Mouse (Mus musculus) MEL-GATA-1-ER (cell line): ENCODE results near the gene Dmap1.

ENCODE experiments used
- DNase-seq: peaks from one replicate; pipeline ENCODE4 v3.0.0-alpha.2; 2012; ENCODE audit warnings: low read depth; ENCODE audit errors: extremely low read depth

Dmap1 gene

DNA sequence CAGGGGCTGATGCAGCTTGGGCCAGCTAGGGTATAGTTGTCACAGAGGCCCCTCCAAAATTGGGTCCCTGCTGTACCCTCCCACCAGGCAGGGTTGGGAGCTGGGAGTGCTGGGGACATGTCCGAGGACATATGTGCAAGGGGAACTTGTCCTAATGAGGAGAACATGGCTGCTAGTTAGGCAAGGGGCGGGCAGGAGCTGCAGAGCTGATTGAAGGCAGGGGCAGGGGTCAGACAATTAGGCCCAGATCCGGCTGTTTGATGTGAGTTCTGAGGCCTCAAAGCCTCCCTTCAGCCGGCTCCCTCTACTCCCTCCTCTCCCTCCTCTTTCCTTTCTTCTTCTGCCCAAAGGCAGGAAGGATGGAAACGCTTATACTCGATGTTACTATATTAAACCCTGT is 25.1 kb downstream of the Dmap1 start:
- no peak for DNase-seq

DNA sequence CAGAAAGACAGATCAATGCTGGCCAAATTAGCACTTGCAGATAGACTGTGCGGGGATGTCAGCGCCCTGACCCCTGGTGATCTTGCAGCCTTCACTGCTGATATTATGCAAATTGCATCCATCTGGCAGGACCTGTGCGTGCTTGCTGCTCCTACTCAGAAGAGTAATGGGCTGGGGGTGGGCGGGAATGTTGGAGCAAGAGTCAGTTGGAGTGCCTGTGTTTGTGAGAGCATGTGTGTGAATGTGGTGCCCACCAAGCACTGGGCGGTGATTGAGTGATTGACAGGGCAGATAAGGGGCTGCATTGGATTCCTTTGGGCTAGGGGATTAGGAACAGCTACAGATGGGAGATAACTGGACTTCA is 26.6 kb downstream of the Dmap1 start:
- DNase-seq: no peak

DNA sequence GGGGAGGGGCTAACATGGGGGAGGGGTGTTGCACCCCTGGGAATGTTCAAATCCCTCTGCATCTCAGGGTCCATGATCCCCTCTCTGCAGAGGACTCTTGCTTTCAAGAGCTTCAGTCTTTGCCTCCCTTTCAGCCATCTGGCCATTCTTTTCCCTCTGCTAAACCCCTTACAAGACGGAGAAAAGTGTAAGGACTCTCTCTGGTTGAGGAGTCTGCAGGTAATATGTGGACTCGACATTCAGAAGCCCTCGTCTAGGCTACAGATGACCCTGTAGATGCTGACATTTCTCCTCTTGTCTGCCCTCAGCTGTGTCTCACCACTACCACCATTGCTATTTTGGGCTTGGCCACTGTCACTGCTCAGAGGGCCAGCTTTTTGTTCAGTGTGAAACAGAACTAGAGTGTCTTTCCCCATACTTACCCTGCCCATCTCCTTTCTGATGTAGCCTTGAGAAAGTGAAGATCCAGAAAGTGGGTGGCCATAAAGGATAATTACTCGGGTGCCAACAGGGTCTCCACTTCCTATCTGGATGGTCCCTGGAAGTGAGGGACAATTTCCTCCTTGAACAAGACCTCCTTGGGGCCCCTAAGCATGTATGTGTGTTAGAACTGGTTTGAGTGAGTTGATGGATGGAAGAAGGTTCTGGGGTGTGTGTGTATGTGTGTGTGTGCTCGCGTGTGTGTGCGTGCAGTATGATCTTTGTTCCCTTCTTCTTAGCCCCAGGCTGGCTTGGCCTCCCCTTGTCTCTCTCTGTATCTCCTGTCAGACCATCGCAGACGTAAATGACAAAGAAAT is 27.2 kb downstream of the Dmap1 start:
- DNase-seq: no peak

DNA sequence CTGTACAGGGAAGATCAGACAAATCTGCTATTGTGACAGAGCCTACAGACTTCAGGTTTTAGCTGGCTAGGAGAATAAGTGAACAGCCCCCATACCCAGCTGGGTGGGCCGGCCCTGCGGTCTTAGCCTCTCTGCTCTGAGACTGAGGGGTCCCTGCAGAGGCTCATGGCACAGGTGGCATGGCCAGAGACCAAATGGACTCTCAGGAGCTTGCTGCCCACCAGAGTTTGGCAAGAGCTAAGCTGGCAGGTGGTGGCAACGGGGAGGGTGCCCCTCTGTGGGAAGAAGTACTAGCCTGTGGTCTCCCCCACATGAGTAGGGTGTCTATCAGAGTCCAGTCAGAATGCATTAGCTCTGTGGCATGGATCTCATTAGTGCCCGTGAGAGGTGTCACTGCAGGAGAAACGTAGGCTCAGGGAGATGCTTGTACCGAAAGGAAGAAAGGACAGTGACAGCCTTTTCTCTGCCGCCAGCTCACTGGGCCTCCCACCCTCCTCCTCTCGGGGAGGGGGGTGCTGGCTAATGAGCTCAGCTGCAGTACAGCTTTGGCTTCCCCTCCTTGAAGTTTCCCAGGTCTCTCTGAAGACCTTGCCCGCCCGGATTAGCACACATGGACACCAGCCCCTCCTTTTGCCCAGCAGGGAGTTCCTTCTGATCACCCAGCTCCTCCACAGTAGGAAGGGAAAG is 27.9 kb downstream of the Dmap1 start:
- no peak for DNase-seq

DNA sequence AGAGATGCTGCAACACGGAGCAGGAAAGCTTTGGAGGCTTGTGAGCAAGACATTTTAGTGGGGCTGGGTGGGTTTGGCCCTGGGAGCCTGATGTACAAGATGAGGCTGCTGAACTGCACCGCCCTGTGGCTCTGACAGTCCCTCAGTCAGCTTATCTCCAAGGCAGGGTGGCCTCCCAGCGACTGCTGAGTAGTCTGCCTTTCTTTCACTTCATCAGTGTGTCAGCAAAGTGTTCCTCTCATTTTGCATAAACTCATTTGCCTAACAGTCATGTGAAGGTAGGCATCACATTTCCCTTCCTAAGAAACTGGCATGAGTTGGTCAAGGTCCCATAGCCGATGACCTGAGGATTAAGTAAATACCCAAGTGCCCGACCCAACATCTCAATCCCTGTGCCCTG is 29.3 kb downstream of the Dmap1 start:
- DNase-seq: no peak

DNA sequence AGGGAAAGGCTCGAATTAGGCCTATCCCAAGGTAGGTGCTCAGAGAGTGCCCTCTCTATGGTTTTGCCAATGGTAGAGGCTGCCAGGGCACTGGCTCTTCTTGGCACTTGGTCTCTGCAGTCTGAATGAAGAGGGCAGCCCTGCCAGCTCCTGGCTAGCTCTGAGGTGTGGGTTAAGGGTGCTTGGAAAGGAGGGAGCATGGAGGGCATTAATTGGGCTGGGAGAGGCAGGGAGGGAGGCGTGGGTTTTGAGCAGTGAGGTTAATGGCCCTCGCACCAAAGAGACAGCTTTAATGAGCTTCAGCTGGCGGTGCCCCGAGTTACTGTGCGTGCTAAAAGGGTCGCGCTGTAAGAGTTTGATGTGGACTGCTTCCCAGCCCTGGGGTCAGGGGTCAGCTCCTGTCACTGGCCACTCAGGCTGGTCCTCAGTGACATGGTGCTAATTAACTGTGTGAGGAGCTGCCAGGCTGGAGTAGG is 30.4 kb downstream of the Dmap1 start:
- DNase-seq: no peak

DNA sequence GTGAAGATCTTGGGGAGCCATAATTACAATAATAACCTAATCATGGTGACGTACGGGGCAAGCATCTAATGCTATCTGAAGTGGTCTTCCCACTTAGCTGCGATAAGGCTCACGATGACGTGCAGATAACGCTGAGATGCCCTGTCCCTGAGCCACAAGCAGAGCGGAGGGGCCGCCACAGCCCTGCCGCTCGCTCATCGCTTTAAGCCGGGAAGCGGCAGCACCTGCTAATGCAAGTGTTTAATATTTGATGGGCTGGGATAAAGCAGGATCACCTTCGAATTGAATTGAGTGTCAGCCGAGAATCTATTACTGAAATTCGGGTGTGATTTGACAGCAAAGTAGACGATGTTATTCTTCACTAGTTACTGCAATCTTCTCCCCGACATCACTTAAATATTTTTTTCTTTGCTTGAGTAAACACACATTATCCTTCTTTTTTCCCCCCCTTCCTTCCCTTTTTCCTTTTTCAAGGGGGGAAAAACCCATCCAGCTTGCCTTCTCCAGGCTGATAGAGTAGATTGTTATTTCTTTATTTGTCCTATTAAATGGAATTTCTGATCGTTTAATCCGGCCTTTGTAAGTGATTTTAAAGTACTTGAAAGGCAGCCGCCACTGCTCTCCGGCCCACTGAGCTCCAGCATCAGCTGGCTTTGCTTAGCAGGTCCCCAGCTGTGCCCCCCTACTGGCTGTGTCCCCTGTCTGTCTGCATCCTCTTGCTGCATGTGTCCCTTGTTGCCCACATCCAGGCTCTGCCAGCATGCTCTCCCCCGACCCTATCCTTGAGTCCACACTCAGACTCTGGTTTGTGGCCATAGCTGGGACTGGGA is 34.9 kb downstream of the Dmap1 start:
- DNase-seq: no peak

DNA sequence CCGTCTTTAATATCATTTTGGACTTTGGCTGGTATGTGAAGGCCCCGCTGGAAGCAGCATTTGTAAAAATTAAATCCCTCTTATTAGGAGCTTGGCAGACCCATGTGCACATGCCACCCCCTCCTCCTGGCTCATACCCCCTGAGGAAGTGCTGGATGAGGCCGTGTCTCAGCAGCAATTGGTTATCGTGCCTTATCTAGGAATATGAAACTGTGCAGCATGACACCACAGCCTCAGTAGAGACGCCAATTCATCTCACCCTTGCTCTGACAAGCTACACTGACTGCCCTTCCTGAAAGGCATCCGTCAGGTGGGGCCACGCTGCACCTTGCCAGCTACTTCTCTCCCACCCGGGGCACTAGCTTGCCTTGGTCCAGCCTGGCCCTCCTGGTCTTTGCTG is 35.6 kb downstream of the Dmap1 start:
- DNase-seq: no peak

DNA sequence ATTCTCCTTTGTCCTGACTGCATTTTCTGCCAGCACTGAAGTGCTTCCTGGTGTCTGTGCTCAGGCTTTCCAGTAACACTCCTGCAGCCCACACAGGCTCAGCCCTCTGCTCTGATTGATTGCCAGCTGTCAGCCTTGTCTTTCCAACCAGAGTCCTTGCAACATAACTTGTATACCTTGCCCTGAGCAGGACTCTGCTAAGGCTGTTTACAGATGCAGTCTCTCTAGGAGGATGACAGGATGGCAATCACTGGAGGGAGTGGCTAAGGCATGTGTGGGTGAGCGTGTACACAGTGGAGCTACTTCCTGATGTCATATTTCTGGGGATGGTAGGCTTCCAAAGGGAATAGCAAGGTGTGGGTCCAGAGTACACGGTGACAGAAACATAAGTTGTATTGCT is 36.2 kb downstream of the Dmap1 start:
- DNase-seq: no peak

DNA sequence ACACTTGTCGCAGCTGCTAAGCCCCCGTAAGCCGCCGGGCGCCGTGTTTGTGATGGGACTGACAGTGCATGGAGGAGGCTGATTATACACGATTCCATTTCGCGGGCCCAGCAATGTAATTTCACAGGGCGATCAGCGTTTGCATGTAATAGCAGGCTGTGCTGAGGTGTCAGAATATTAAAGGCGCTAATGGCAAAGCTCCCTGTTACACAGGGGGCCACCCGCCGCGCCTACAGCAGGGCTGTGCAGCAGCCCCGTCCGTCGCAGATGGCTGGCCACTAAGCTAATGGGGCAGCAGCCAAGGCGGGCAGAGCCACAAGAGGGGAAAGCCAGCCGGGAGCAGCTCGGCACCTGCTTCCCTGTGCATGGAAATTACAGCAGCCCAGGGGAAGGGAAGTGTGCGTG is 37.0 kb downstream of the Dmap1 start:
- no peak for DNase-seq

DNA sequence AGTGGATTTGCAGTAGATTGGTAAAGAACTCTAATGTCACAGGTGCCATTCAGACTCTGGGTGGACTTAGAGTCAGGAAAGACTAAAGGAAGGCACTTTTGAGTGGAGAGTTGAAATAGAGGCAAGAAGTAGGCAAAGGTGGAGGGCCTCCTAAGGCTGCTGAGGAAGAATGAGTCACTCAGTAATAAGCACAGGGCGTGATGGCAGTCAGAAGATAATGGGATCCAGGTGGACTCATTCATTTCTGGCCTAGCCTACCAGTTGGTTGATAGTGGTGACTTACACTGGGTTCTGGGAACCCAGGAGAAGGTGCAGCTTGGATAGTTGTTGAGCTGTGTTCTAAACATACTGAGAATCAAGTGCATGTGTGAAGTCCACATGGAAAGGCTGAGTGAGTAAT is 40.3 kb downstream of the Dmap1 start:
- no peak for DNase-seq

DNA sequence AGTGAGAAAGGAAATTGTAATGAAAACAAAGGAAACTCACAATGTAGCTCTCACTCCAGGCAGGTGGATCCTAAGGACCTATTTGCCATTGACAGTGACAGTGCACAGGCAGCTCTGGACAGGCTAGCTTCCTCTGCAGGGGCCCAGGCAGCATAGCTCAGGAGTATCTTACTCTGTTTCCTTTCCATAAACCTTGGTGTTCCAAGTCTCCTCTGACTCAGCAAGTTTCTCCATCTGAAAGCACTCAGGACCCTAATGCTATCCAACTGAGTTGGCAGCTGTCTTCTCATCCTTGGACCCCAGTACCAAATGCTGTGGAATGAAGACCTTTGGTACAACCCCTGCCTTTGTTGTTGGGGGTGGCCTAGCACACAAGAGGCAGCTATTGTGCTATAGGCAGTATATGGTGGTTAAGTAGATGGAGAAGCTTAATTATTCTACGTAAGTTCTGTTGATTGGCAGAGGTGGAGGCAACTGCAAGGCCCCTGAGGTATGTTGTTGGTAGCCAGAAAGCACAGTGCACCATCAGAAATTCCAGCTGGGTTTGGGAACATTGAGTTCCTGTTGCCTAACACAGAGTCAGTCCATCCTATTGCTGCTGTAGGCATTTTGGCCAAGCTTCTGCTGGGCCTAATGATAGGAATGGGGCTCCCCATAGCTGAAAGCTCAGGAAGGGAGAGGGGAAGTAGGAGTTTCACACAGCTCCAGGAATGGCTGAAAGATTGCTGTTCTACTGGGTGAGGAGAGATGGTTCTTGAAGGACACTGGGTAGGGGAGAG is 41.0 kb downstream of the Dmap1 start:
- no peak for DNase-seq

DNA sequence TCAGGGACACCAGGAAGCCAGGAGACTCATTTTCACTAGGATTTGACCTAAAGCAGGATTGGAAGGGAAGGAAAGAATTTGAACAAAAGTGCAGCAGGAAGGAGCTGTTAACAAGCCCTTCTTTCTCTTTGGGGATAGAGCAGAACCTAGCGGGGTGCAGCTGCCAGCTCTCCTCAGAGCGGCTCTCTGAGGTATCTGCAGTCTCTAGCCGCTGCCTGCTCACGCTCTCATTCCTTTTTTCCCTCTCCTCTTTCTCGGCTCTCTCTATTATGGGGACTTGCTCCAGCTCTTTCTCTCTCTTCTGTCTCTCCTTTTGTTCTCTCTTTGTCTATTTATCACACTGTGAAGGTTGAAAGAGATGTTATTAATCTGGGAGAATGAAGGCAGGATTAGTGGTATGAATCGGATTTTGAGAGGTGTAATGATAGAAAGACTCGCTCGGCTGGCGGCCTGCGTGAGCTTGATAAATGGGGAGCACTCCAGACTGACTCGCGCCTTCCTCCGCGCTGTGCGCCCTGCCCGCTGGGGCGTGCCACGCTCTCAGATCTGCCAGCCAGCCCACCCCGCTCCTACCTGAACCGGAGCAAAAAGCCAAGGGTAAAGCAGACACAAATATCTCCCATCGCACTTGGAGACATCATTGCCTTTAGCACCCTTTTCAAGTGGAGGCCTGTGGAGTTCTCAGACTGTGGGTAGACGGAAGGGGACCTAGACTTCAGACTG is 45.0 kb downstream of the Dmap1 start:
- DNase-seq: no peak

DNA sequence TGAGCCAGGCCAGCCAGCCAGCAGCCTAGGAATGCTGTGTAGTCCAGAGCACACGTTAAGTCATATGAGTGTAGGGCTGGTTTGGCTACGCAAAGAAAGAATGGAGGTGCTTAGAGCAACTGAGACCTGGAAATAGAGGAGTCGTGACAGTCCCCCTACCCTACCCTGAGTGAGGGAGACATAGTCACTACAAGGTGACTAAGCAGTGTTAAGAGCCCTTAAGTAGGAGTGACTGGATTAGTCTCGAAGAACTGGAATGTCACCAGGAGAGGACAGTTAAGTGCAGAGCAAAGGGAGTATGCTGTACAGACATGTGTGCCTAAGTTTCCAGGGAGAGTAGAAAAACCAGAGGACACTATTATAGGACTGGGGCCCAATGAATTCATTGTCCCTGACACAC is 45.9 kb downstream of the Dmap1 start:
- DNase-seq: no peak

DNA sequence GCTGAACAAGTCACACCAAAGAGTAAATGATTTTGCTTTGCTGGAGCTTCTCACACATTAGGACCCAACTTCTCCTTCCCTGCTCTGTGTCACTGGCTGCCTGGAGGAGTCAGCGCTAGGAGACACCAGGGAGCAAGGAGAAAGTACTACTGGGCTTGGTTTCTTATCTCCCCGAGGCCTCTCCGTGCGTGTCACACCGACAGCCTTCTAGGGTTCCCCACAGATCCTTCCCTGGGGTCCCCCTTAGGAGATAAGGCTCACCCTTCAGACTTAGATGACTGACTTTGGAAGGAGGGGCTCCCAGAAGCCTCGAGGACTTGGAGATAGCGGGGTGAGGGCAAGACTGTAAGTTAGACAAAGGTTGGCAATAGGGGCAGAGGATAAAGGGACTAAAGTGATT is 47.4 kb downstream of the Dmap1 start:
- DNase-seq: no peak

DNA sequence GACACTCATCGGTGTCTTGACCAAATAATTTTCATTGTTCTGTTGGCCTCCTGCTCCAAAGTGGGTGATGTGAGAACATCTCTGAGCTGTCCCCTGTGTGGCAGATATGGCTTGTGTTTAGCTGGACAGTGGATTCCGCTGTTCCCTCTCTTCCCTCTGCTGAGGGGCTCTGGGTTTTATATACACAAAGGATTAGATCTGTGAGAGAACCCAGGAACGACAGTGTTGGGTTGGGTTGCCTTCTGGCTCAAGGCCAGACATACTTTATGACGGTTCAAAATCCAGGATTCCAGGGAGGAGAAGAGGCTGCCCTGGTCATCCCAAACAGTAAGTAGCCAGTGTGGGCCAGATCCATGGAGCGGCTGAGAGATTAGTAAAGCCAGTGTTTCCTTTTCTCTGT is 48.5 kb downstream of the Dmap1 start:
- DNase-seq: no peak

DNA sequence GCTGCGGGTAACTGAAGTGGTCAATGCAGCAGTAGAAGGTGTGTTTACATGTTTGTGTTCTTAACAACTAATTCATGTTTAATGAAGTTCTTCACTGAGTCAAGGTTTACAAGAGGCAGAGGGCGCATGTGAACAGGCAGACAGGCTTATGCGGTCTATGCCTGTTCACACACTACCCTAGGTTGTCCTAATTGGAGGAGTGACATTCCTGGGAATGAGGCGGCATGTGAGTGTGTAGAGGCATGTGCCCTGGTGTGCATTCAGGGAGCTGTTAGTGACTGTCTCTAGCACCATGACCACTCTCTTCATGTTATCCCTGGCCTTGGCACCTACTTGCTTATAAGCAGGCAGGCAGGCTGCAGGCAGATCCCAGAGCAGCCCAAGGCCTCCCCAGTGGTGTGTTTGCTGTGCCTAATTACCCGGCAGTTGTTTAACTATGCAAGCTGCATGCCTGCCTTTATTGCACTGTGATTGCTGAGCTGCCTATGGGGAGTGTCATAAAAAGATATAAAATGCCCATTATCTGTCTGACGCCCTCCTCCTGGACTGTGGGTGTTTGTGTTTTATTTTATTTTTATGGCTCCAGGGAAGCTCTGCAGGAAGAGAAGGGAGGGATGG is 51.9 kb downstream of the Dmap1 start:
- no peak for DNase-seq

DNA sequence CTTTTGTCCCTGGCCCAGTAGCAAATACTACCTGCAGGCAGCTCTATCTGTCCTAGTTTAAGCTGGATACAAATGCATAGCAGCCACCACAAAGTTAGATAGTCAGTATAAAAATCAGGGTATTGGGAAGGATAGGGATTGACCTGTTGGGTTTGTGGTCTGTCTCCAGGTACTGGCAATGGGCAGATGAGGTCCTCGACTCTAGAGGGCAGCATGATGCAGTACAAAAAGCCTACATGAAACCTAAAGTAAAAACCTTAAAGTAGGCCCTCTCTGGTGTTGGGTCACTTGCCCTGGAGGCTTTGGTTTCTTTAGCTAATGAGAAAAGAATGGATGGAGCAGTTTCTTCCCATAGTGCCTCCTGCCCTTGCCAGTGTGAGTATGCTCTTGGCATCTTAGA is 53.6 kb downstream of the Dmap1 start:
- DNase-seq: no peak
